Mouse (Mus musculus) forebrain, embryonic 16.5 days (tissue): ENCODE data around the gene Nfkb1. TPM values are rescaled to one million over a fixed set of nuclear protein-coding genes. Genes with fewer than 3 reads are reported as not detected.

ENCODE experiments used
- ATAC-seq: fragments of 200-750 bp; cut with Nextera tagmentation; 2 replicates; pipeline ENCODE4 v1.8.0; 2017; ENCODE audit warnings: mild to moderate bottlenecking, moderate library complexity
- H3K27ac ChIP-seq: fragments of 300-500 bp; sonication (generic); 2 replicates; pipeline ENCODE4 v1.5.1; 2014; ENCODE audit warnings: low read length, control low read depth
- H3K27me3 ChIP-seq: fragments of 300-500 bp; sonication (generic); replicated peaks from 2 replicates; pipeline ENCODE4 v1.6.1; 2014; ENCODE audit warnings: low read length; ENCODE audit not compliant: control insufficient read depth, insufficient read depth
- H3K36me3 ChIP-seq: fragments of 300-500 bp; sonication (generic); 2 replicates; pipeline ENCODE4 v1.6.1; 2014; ENCODE audit not compliant: control insufficient read depth, insufficient read depth
- H3K4me1 ChIP-seq: fragments of 300-500 bp; sonication (generic); replicated peaks from 2 replicates; pipeline ENCODE4 v1.6.1; 2014; ENCODE audit warnings: low read length; ENCODE audit not compliant: control insufficient read depth, insufficient read depth
- H3K4me2 ChIP-seq: fragments of 300-500 bp; sonication (generic); 2 replicates; pipeline ENCODE4 v1.6.1; 2014; ENCODE audit warnings: mild to moderate bottlenecking, low read length, control low read depth
- H3K4me3 ChIP-seq: fragments of 300-500 bp; sonication (generic); replicated peaks from 2 replicates; pipeline ENCODE4 v1.5.1; 2014; ENCODE audit warnings: mild to moderate bottlenecking, low read length, control low read depth
- H3K9ac ChIP-seq: fragments of 300-500 bp; sonication (generic); replicated peaks from 2 replicates; pipeline ENCODE4 v1.6.1; 2014; ENCODE audit warnings: low read depth, low read length, control low read depth
- H3K9me3 ChIP-seq: fragments of 300-500 bp; sonication (generic); 2 replicates; pipeline ENCODE4 v1.6.1; 2016; ENCODE audit warnings: low read length; ENCODE audit not compliant: control insufficient read depth
- WGBS: fragments of 180-500 bp; shearing (Covaris S2); extraction: QIAGEN DNeasy Blood & Tissue Kit; methylation state at CpG from one replicate; pipeline ENCODE4 v1.1.7; 2014; 5-methylcytosine and 5-hydroxymethylcytosine counted together
- polyA plus RNA-seq: library from polyadenylated mRNA; unstranded; fragments of >200 nt; fragmentation: Nextera tagmentation; extraction: Ambion mirVana; gene quantifications from 2 replicates; pipeline ENCODE4 v1.2.1, GENCODE M21; 2015

Gene Nfkb1
- polyA plus RNA-seq, 1 experiment from 2014 or later = 7.1 TPM

GRCm38 (mm10) chr3:135688970-135689772 is 2.2 kb downstream of the Nfkb1 start:
- Histone ChIP-seq H3K36me3 (peaks cover 2% of the 10 kb centered on the region; the same call in 1 of the 2 replicates), H3K4me2 (no peak overlapping the region), H3K9me3 (no peaks in the 10 kb centered on the region), H3K4me1 (peaks cover 12% of the 10 kb centered on the region), H3K27ac (no peak overlapping the region), H3K4me3 (no peak overlapping the region), H3K9ac (no peak overlapping the region), H3K27me3 (no peaks in the 10 kb centered on the region)
- WGBS = 75% methylated on average over 11 of the region's 11 CpGs
- no peak for ATAC-seq

- Histone ChIP-seq H3K27ac (no peak overlapping the region), H3K4me3 (no peak overlapping the region), H3K4me1 (peaks cover 12% of the 10 kb centered on the region), H3K4me2 (no peak overlapping the region), H3K9me3 (no peaks in the 10 kb centered on the region), H3K9ac (no peak overlapping the region), H3K36me3 (peaks cover 2% of the 10 kb centered on the region; the same call in 1 of the 2 replicates), H3K27me3 (no peaks in the 10 kb centered on the region)
- no peak for ATAC-seq
- WGBS = 72% methylated on average over 9 of the region's 9 CpGs
Measured at GRCm38 (mm10) chr3:135687965-135688364, 3.4 kb downstream of the Nfkb1 start.

DNA sequence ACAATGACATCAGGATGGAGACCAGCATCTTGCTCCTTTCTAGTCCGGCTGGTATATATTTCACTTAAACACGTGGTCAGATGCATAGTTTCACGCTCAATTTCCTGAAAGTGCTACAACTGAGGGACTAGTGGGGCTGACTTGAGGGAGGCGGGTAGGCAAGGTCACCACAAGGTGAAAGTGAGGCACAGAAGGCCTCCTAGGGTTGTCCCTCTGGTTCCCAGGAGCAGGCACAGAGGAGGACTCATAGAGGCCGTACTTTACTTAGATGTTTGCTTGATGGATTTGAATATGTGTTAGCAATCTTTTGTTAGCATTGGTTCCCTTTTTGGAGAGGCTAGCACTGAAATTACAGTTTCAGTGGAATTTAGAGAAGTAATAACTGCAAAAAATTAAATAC is 4.9 kb downstream of the Nfkb1 start:
- Histone ChIP-seq H3K9ac (no peak overlapping the region), H3K4me1 (peaks cover 6% of the 10 kb centered on the region), H3K4me2 (no peak overlapping the region), H3K27me3 (no peaks in the 10 kb centered on the region), H3K4me3 (no peak overlapping the region), H3K36me3 (peaks cover 2% of the 10 kb centered on the region; the same call in 1 of the 2 replicates), H3K27ac (no peak overlapping the region), H3K9me3 (no peaks in the 10 kb centered on the region)
- WGBS = 80% methylated on average over 5 of the region's 5 CpGs
- ATAC-seq = no peak

DNA sequence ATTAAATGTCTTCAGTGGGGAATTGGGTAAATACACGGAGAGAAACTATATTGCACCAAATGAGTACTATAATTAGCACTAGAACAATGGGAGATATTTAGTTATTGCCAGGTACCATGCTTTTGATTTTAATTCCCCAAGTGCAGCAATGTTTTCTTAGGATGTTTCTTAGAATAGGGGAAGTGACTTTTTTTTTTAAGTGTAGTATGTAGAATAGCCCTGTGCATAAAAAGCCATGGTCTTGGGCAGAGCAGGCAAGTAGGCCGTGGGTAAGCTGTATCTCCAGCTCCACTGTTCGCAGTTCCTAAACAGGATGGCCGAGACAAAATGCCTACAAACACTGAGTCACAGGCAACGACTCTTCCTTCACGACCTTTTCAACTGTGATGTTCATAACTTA is 8.1 kb downstream of the Nfkb1 start:
- peaks cover 2% of the 10 kb centered on the region; the same call in 1 of the 2 replicates for H3K36me3 ChIP-seq
- no peak overlapping the region for H3K4me3 ChIP-seq
- 78% methylated on average over 6 of the region's 6 CpGs for WGBS
- H3K4me2 ChIP-seq = no peak overlapping the region
- no peaks in the 10 kb centered on the region for H3K27me3 ChIP-seq
- no peak overlapping the region for H3K9ac ChIP-seq
- H3K4me1 ChIP-seq = no peaks in the 10 kb centered on the region
- ATAC-seq = no peak
- no peaks in the 10 kb centered on the region for H3K9me3 ChIP-seq
- no peak overlapping the region for H3K27ac ChIP-seq

GRCm38 (mm10) chr3:135682240-135682639 is 9.1 kb downstream of the Nfkb1 start:
- 23% methylated on average over 3 of the region's 3 CpGs for WGBS
- no peaks in the 10 kb centered on the region for H3K4me1 ChIP-seq
- H3K27me3 ChIP-seq = no peaks in the 10 kb centered on the region
- no peak overlapping the region for H3K4me3 ChIP-seq
- H3K9me3 ChIP-seq = no peaks in the 10 kb centered on the region
- H3K27ac ChIP-seq = no peak overlapping the region
- no peak overlapping the region for H3K9ac ChIP-seq
- ATAC-seq = no peak
- no peaks in the 10 kb centered on the region for H3K36me3 ChIP-seq
- no peak overlapping the region for H3K4me2 ChIP-seq

DNA sequence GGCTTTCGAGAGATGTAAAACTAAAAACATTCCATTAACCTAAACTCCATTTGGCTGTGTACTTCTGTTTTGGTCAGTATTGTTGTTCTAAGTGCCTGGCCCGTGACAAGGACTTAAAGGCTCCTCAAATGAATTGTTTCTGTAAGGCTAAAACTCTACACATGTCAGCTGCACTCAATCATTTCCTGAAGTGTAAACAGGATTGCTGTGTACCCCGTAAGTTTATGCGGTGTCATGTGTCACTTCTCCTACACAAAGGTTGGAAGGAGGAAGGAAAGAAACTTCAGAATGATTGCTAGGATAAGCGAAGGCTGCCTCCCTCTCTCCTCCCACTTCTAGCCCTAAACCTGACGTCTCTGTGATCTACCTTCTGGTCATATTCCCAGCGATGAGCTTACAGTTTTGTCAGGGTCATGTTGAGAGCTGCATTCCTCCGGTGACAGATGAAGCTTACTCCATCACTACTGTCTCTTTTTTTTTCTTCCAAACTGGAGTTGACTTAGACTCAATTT is 10.0 kb downstream of the Nfkb1 start:
- Histone ChIP-seq H3K4me1 (no peaks in the 10 kb centered on the region), H3K9ac (no peak overlapping the region), H3K4me3 (no peak overlapping the region), H3K9me3 (no peaks in the 10 kb centered on the region), H3K36me3 (no peaks in the 10 kb centered on the region), H3K4me2 (no peak overlapping the region), H3K27ac (no peak overlapping the region), H3K27me3 (no peaks in the 10 kb centered on the region)
- 69% methylated on average over 8 of the region's 8 CpGs for WGBS
- ATAC-seq = no peak

DNA sequence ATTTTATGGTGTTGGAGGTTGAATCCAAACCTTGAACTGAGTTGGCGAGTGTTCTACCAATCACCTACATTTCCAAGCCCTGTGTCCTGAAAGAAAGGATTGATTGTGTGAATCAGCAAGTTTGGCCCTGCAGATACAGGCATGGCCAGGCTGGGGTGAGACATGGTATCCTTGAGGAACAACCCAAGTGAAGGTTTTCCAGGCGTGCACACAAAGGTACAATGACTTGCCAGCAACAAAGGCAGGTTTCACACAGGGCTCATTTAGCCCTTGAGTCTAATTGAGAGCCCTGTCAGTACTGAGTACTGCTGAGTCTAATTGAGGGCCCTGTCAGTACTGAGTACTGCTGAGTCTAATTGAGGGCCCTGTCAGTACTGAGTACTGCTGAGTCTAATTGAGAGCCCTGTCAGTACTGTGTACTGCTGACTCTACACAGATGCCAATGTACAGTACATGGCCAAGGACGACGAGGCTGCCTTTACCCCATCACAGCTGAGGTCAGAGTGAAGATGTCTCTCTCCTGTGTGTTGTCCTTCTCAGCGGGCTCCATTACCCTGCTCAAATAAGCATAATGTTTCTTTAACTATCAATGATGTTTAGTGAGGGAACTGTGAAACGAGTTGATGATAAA is 11.0 kb downstream of the Nfkb1 start:
- no peak for ATAC-seq
- Histone ChIP-seq H3K9me3 (no peaks in the 10 kb centered on the region), H3K4me3 (no peak overlapping the region), H3K4me2 (no peak overlapping the region), H3K27ac (no peak overlapping the region), H3K9ac (no peak overlapping the region), H3K36me3 (no peaks in the 10 kb centered on the region), H3K27me3 (no peaks in the 10 kb centered on the region), H3K4me1 (no peaks in the 10 kb centered on the region; the same call in 1 of the 2 replicates)
- WGBS = 69% methylated on average over 6 of the region's 6 CpGs

GRCm38 (mm10) chr3:135677064-135677463 is 14.3 kb downstream of the Nfkb1 start:
- Histone ChIP-seq H3K4me1 (peaks cover 17% of the 10 kb centered on the region), H3K27me3 (no peaks in the 10 kb centered on the region), H3K9ac (no peak overlapping the region), H3K4me3 (no peak overlapping the region), H3K27ac (no peak overlapping the region), H3K36me3 (no peaks in the 10 kb centered on the region), H3K4me2 (no peak overlapping the region), H3K9me3 (no peaks in the 10 kb centered on the region)
- no peak for ATAC-seq
- WGBS = 78% methylated on average over 5 of the region's 5 CpGs

DNA sequence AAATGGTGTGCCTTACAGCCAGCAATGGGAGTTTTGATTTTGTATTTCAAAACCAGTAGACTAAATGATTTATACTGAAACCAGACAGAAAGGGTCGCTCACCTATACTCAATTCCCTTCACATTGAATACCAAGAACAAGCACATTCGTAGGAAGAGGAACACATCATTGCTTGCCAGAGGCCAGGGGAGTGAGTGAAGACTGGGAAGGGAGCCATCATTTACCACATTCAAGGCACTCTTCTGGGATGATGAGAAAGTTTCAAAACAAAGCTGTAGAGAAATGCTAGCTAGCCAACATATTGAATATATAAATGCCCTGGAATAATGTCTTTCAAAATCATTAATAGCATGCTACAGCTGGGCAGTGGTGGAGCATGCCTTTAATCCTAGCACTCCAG is 15.0 kb downstream of the Nfkb1 start:
- H3K4me3 ChIP-seq = no peak overlapping the region
- peaks cover 17% of the 10 kb centered on the region for H3K4me1 ChIP-seq
- H3K9ac ChIP-seq = no peak overlapping the region
- no peaks in the 10 kb centered on the region for H3K9me3 ChIP-seq
- no peak overlapping the region for H3K27ac ChIP-seq
- 64% methylated on average over 2 of the region's 2 CpGs for WGBS
- no peak for ATAC-seq
- H3K27me3 ChIP-seq = no peaks in the 10 kb centered on the region
- no peak overlapping the region for H3K4me2 ChIP-seq
- no peaks in the 10 kb centered on the region for H3K36me3 ChIP-seq
